Mouse (Mus musculus) CH12.LX (cell line): ENCODE measurements around the gene Gm17268. TPM values are rescaled to one million over a fixed set of nuclear protein-coding genes. Genes with fewer than 3 reads are reported as not detected.

Experiments
- DNase-seq: peaks from one replicate; pipeline ENCODE4 v3.0.0-alpha.2; 2013; ENCODE audit errors: extremely low read depth
- H3K27ac ChIP-seq: 2 replicates; pipeline ENCODE4 v1.5.1; 2012; ENCODE audit warnings: low read depth, mild to moderate bottlenecking, control low read depth, moderate library complexity; ENCODE audit not compliant: insufficient read depth
- H3K27me3 ChIP-seq: replicated peaks from 2 replicates; pipeline ENCODE3; 2012; ENCODE audit warnings: inconsistent platforms
- H3K36me3 ChIP-seq, 2 experiments: replicated peaks in 1 of 2; 2 replicates each; pipeline versions ENCODE3 to v1.6.1; 2012; ENCODE audit warnings: inconsistent platforms in 1 of 2, low read length in 1 of 2, mild to moderate bottlenecking in 1 of 2, mixed read lengths in 1 of 2, moderate library complexity in 1 of 2; ENCODE audit not compliant: control insufficient read depth in 1 of 2, insufficient read depth in 1 of 2
- H3K4me1 ChIP-seq, 2 experiments: 2 replicates each; pipeline ENCODE4 v1.6.1; 2012; ENCODE audit warnings: inconsistent platforms in 1 of 2, moderate library complexity in 1 of 2; ENCODE audit not compliant: insufficient read depth in 2 of 2, control insufficient read depth in 1 of 2
- H3K4me2 ChIP-seq: 2 replicates; pipeline ENCODE4 v1.6.1; 2012; ENCODE audit warnings: low read depth, mild to moderate bottlenecking, control low read depth; ENCODE audit not compliant: poor library complexity, insufficient read depth, severe bottlenecking
- H3K4me3 ChIP-seq, 3 experiments: fragments of 150-350 bp in 1 of 3; sonication (generic) in 1 of 3; replicated peaks in 1 of 3; 2 replicates each; pipeline versions ENCODE3 to v1.5.1; 2011 to 2012; ENCODE audit warnings: low read depth in 2 of 3, low read length in 2 of 3, mild to moderate bottlenecking in 2 of 3, moderate library complexity in 2 of 3, control low read depth in 1 of 3, improper control_type of control experiment in 1 of 3, inconsistent platforms in 1 of 3, mixed read lengths in 1 of 3; ENCODE audit not compliant: poor library complexity in 1 of 3
- H3K79me2 ChIP-seq: replicated peaks from 2 replicates; pipeline ENCODE4 v1.6.1; 2012; ENCODE audit warnings: mild to moderate bottlenecking, moderate library complexity; ENCODE audit not compliant: control insufficient read depth, poor library complexity, insufficient read depth, severe bottlenecking; ENCODE audit errors: extremely low read depth
- H3K9ac ChIP-seq: 2 replicates; pipeline ENCODE4 v1.6.1; 2012; ENCODE audit warnings: low read depth, mild to moderate bottlenecking, control low read depth, moderate library complexity; ENCODE audit not compliant: insufficient read depth
- H3K9me3 ChIP-seq: replicated peaks from 2 replicates; pipeline ENCODE3; 2012; ENCODE audit warnings: low read length, inconsistent platforms, mixed read lengths
- BHLHE40 ChIP-seq: IDR thresholded peaks from 2 replicates; pipeline ENCODE4 v1.6.1; 2011; ENCODE audit warnings: mild to moderate bottlenecking, low read depth, low read length, improper control_type of control experiment
- CHD1 ChIP-seq: IDR thresholded peaks from 2 replicates; pipeline ENCODE4 v1.6.1; 2012; ENCODE audit warnings: low read depth, low read length, improper control_type of control experiment, inconsistent platforms
- CHD2 ChIP-seq: IDR thresholded peaks from 2 replicates; pipeline ENCODE4 v1.6.1; 2011; ENCODE audit warnings: low read length, improper control_type of control experiment
- CTCF ChIP-seq, 2 experiments: IDR thresholded peaks in 1 of 2; conservative IDR thresholded peaks in 1 of 2; 2 replicates each; pipeline ENCODE4 v1.5.1; 2011 to 2012; ENCODE audit warnings: low read depth in 2 of 2, low read length in 2 of 2, improper control_type of control experiment in 1 of 2, inconsistent platforms in 1 of 2, mild to moderate bottlenecking in 1 of 2, moderate library complexity in 1 of 2
- E2F4 ChIP-seq: IDR thresholded peaks from 2 replicates; pipeline ENCODE4 v1.6.1; 2011; ENCODE audit warnings: low read depth, low read length, improper control_type of control experiment; ENCODE audit not compliant: insufficient replicate concordance
- ELF1 ChIP-seq: IDR thresholded peaks from 2 replicates; pipeline ENCODE4 v1.6.1; 2014; ENCODE audit warnings: low read depth, mild to moderate bottlenecking, inconsistent platforms, low read length, improper control_type of control experiment
- ETS1 ChIP-seq: conservative IDR thresholded peaks from 2 replicates; pipeline ENCODE4 v1.6.1; 2012; ENCODE audit warnings: low read depth, mild to moderate bottlenecking, inconsistent platforms, low read length, improper control_type of control experiment, moderate library complexity
- GABPA ChIP-seq: IDR thresholded peaks from 2 replicates; pipeline ENCODE4 v1.6.1; 2012; ENCODE audit warnings: low read depth, low read length, improper control_type of control experiment, inconsistent platforms; ENCODE audit not compliant: insufficient replicate concordance
- HCFC1 ChIP-seq: IDR thresholded peaks from 2 replicates; pipeline ENCODE4 v1.6.1; 2012; ENCODE audit warnings: low read depth, mild to moderate bottlenecking, inconsistent platforms, low read length, improper control_type of control experiment
- IRF4 ChIP-seq: IDR thresholded peaks from 2 replicates; pipeline ENCODE4 v1.6.1; 2014; ENCODE audit warnings: low read depth, mild to moderate bottlenecking, inconsistent platforms, low read length, improper control_type of control experiment
- JUN ChIP-seq: IDR thresholded peaks from 2 replicates; pipeline ENCODE4 v1.6.1; 2011; ENCODE audit warnings: low read depth, mild to moderate bottlenecking, low read length, improper control_type of control experiment, moderate library complexity; ENCODE audit not compliant: insufficient read depth
- JUND ChIP-seq: conservative IDR thresholded peaks from 2 replicates; pipeline ENCODE4 v1.6.1; 2011; ENCODE audit warnings: low read depth, low read length, improper control_type of control experiment
- MAFK ChIP-seq: IDR thresholded peaks from 2 replicates; pipeline ENCODE4 v1.6.1; 2011; ENCODE audit warnings: low read length, improper control_type of control experiment; ENCODE audit not compliant: insufficient replicate concordance
- MAX ChIP-seq: IDR thresholded peaks from 2 replicates; pipeline ENCODE4 v1.6.1; 2011; ENCODE audit warnings: low read length, improper control_type of control experiment
- MAZ ChIP-seq: IDR thresholded peaks from 2 replicates; pipeline ENCODE4 v1.6.1; 2012; ENCODE audit warnings: low read depth, mild to moderate bottlenecking, inconsistent platforms, low read length, improper control_type of control experiment, moderate library complexity
- MEF2A ChIP-seq: IDR thresholded peaks from 2 replicates; pipeline ENCODE4 v1.6.1; 2014; ENCODE audit warnings: low read depth, mild to moderate bottlenecking, inconsistent platforms, low read length, improper control_type of control experiment, borderline replicate concordance
- MXI1 ChIP-seq: IDR thresholded peaks from 2 replicates; pipeline ENCODE4 v1.6.1; 2011; ENCODE audit warnings: mild to moderate bottlenecking, low read depth, low read length, improper control_type of control experiment
- MYC ChIP-seq: IDR thresholded peaks from 2 replicates; pipeline ENCODE4 v1.6.1; 2011; ENCODE audit warnings: low read depth, mild to moderate bottlenecking, improper control_type of control experiment, low read length
- NELFE ChIP-seq: IDR thresholded peaks from 2 replicates; pipeline ENCODE4 v1.6.1; 2011; ENCODE audit warnings: low read depth, low read length, improper control_type of control experiment
- NRF1 ChIP-seq: IDR thresholded peaks from 2 replicates; pipeline ENCODE4 v1.6.1; 2014; ENCODE audit warnings: low read depth, mild to moderate bottlenecking, inconsistent platforms, low read length, improper control_type of control experiment, moderate library complexity
- POLR2A ChIP-seq: IDR thresholded peaks from 2 replicates; pipeline ENCODE4 v1.6.1; 2011; ENCODE audit warnings: low read depth, mild to moderate bottlenecking, improper control_type of control experiment, low read length
- POLR2AphosphoS2 ChIP-seq: IDR thresholded peaks from 2 replicates; pipeline ENCODE4 v1.6.1; 2011; ENCODE audit warnings: low read depth, low read length, improper control_type of control experiment
- RAD21 ChIP-seq: IDR thresholded peaks from 2 replicates; pipeline ENCODE4 v1.6.1; 2011; ENCODE audit warnings: low read depth, mild to moderate bottlenecking, low read length, improper control_type of control experiment, moderate library complexity
- SMC3 ChIP-seq: IDR thresholded peaks from 2 replicates; pipeline ENCODE4 v1.6.1; 2011; ENCODE audit warnings: low read depth, low read length, improper control_type of control experiment
- TBP ChIP-seq: conservative IDR thresholded peaks from 2 replicates; pipeline ENCODE4 v1.6.1; 2011; ENCODE audit warnings: low read depth, low read length, improper control_type of control experiment
- TCF12 ChIP-seq: IDR thresholded peaks from 2 replicates; pipeline ENCODE4 v1.6.1; 2014; ENCODE audit warnings: low read depth, mild to moderate bottlenecking, inconsistent platforms, low read length, improper control_type of control experiment
- USF2 ChIP-seq: conservative IDR thresholded peaks from 2 replicates; pipeline ENCODE4 v1.6.1; 2011; ENCODE audit warnings: low read depth, low read length, improper control_type of control experiment
- ZC3H11A ChIP-seq: IDR thresholded peaks from 2 replicates; pipeline ENCODE4 v1.6.1; 2012; ENCODE audit warnings: low read depth, mild to moderate bottlenecking, inconsistent platforms, low read length, improper control_type of control experiment
- ZKSCAN1 ChIP-seq: IDR thresholded peaks from 2 replicates; pipeline ENCODE4 v1.6.1; 2012; ENCODE audit warnings: low read depth, inconsistent platforms, low read length, improper control_type of control experiment, borderline replicate concordance
- ZMIZ1 ChIP-seq: IDR thresholded peaks from 2 replicates; pipeline ENCODE4 v1.6.1; 2012; ENCODE audit warnings: low read depth, mild to moderate bottlenecking, inconsistent platforms, low read length, improper control_type of control experiment
- ZNF384 ChIP-seq: IDR thresholded peaks from 2 replicates; pipeline ENCODE4 v1.6.1; 2012; ENCODE audit warnings: low read depth, low read length, improper control_type of control experiment, inconsistent platforms
- dilution Hi-C: fragments of 300-500 bp; cut with MboI; formaldehyde crosslinking; loops from 2 replicates; pipeline ENCODE4 v1.14.3; 2020; ENCODE audit warnings: low sequenced_read_pairs; ENCODE audit not compliant: extremely low pct_unique_long_range_greater_than_20kb, extremely low pct_ligation_motif_present
- in situ Hi-C: fragments of 300-500 bp; cut with MboI; formaldehyde crosslinking; loops from 3 replicates; pipeline ENCODE4 v1.14.3; 2019; ENCODE audit warnings: low sequenced_read_pairs, low pct_ligation_motif_present, low pct_unique_long_range_greater_than_20kb, mixed read lengths
- polyA plus RNA-seq: library from polyadenylated mRNA; unstranded; fragments of >175 nt; gene quantifications from 2 replicates; pipeline ENCODE4 v1.2.1, GENCODE M21; 2012; ENCODE audit warnings: low read depth; ENCODE audit not compliant: insufficient read length
- total RNA-seq, 2 experiments: library from RNA; depleted of rRNA; stranded (reverse); fragments of 300-350 nt in 1 of 2; fragments of >200 nt in 1 of 2; gene quantifications; 2 replicates each; pipeline ENCODE4 v1.2.3; 2012 to 2014

The Gm17268 gene
- total and polyA plus RNA-seq, 3 experiments, result not detected

DNA sequence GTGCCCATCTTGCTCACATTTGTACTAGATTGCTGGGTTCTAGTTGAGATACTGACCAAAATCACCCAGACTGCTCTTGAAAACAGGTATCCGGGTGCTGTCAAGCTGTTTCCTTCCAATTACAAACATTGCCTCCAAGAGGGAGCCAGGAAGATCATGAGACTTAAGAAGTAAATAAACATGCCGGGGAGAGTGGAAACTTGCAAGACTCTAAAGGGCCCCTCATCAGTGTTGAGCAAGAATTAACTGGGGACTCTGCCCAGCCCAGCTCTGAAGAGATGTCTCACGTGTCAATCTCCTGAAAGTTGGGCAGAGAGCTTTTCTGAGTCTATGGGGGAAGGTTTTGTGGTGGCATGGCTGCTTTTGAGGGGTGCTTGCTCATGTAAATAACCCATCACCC, 38.7 kb upstream of the Gm17268 start:
- Histone ChIP-seq H3K36me3 (no peaks in the 10 kb centered on the region), H3K4me1 (peaks cover 0 to 1% of the 10 kb centered on the region in 2 experiments; a peak in 2 of 4 replicates), H3K79me2 (no peaks in the 10 kb centered on the region), H3K9me3 (peaks cover 3% of the 10 kb centered on the region), H3K9ac (no peak overlapping the region), H3K4me3 (no peak overlapping the region), H3K27ac (no peak overlapping the region), H3K27me3 (peaks cover 43% of the 10 kb centered on the region), H3K4me2 (no peak overlapping the region)
- dilution Hi-C loops (no loop called here), in situ Hi-C loops (loop anchor here (10.0 kb wide), 1 partner anchor 98 kb away; no protein-coding TSS in a partner anchor)
- DNase-seq, result no peak
- TF ChIP-seq JUND, result no peak
- no peak for TF ChIP-seq MXI1
- TF ChIP-seq USF2, result no peak
- no peak for TF ChIP-seq MYC
- no peak for TF ChIP-seq MAFK
- TF ChIP-seq POLR2AphosphoS2, result no peak
- no peak for TF ChIP-seq ZNF384
- no peak for TF ChIP-seq ZMIZ1
- no peak for TF ChIP-seq TBP
- TF ChIP-seq BHLHE40, result no peak
- TF ChIP-seq SMC3, result no peak
- no peak for TF ChIP-seq CHD2
- no peak for TF ChIP-seq NELFE
- TF ChIP-seq ZC3H11A, result no peak
- TF ChIP-seq MEF2A, result no peak
- TF ChIP-seq IRF4, result no peak
- no peak for TF ChIP-seq CHD1
- no peak for TF ChIP-seq HCFC1
- TF ChIP-seq ETS1, result no peak
- TF ChIP-seq ELF1, result no peak

DNA sequence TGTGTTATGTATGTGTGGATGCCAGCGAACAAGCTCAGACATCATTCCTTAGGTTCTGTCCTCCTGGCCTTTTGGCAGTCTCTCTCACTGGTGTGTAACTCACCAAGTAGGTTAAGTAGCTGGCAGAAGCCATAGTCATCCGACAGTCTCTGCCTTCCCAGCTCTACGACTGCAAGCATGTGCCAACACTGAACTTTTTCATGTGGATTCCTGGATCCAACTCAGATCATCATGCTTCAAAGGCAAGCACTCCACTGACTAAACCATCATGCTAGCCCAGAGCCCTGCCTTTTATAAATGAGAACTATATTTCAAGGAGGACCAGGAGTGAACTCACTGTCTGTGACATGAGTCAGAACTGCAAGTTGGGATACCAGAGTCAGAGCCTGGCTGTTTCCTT, 35.3 kb upstream of the Gm17268 start:
- Histone ChIP-seq H3K36me3 (no peaks in the 10 kb centered on the region), H3K9me3 (peaks cover 3% of the 10 kb centered on the region), H3K4me1 (peaks cover 0 to 4% of the 10 kb centered on the region in 2 experiments; a peak in 2 of 4 replicates), H3K4me3 (no peak overlapping the region), H3K27ac (no peak overlapping the region), H3K27me3 (peaks cover 36% of the 10 kb centered on the region)
- in situ Hi-C loops, result loop anchor here (10.0 kb wide), 1 partner anchor 101 kb away; no protein-coding TSS in a partner anchor
- no peak for TF ChIP-seq ZC3H11A
- no peak for TF ChIP-seq SMC3
- no peak for TF ChIP-seq MYC
- TF ChIP-seq MAZ, result no peak
- no peak for TF ChIP-seq ZKSCAN1
- no peak for TF ChIP-seq E2F4
- no peak for TF ChIP-seq USF2
- TF ChIP-seq POLR2AphosphoS2, result no peak
- TF ChIP-seq GABPA, result no peak
- no peak for TF ChIP-seq TCF12
- no peak for TF ChIP-seq MXI1
- no peak for TF ChIP-seq TBP
- TF ChIP-seq CTCF (conservative IDR thresholded peaks at IDR 0.05 in 1 of 2, IDR thresholded peaks at IDR 0.05 in 1 of 2; ENCODE audit: low read depth in 2 of 2, low read length in 2 of 2), result no peak
- TF ChIP-seq MAX, result no peak
- TF ChIP-seq ETS1, result no peak
- no peak for TF ChIP-seq JUN
- no peak for TF ChIP-seq CHD1
- TF ChIP-seq NRF1, result no peak
- no peak for TF ChIP-seq POLR2A
- no peak for TF ChIP-seq RAD21
- TF ChIP-seq, all 38 proteins: peak for 0
- Histone ChIP-seq H3K79me2 (no peaks in the 10 kb centered on the region), H3K9ac (no peak overlapping the region), H3K4me2 (no peak overlapping the region)
- dilution Hi-C loops, result no loop called here
- no peak for DNase-seq
